8 mouse cellular contexts compared by ENCODE assay signal in the genomic region with DNA sequence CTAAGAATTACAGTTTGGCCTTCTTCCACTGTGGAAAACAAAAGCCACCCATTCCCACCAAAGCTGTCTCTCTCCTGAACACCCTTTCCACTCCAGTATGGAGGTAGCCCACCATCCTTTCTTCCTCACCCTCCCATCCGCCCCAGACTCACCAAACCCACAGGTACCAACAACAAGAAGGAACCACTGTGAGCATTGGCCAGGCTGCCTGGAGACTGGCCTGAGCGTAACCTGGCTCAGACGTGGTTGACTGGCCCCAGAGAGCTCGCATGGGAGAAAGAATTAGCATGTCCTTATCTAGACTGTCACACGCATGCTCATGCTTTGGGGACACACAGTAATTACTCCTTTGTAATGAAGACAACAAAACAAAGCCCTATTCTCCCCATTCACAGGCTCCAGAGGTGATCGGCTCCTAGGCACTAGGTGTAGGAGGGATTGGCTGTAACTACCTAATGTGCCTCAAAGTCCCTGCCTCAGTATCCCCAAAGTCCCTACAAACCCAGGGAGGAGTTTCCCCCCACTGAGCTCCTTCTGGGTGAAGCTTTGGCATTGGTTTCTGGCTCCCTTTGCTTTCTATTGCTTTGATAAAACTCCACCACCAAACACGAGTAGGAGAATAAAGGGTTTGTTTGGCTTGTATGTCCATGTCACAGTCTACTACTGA. TPM values are rescaled to one million over a fixed set of nuclear protein-coding genes. Genes with fewer than 3 reads are reported as not detected.
DNase-seq lines count a peak whose midpoint lies in the region; ATAC-seq and TF ChIP-seq lines count a peak whose summit lies in the region.
"Had no signal": no experiment of that assay in that cellular context is flagged by ENCODE, and none has a peak within 500 bp of the region (broad histone marks: within the 10 kb centered on the region; RNA-seq: fewer than 3 reads in every experiment).

No protein-coding gene starts in this region.

- no peak for TF ChIP-seq CTCF in stomach, postnatal 0 days (IDR thresholded peaks at IDR 0.05; ENCODE audit: low read depth)

- no peak for DNase-seq in lung, postnatal 10 days
- no peak for DNase-seq in stomach, postnatal 0 days (ENCODE audit: low spot score)
- DNase-seq in thymus, postnatal 25 days, result no peak
- no peak for DNase-seq in adrenal gland, adult 18-20 months (ENCODE audit: low spot score in 2 of 2)
- DNase-seq: right cerebral cortex, postnatal 25 days had no signal

- 77% methylated on average over 7 of the region's 7 CpGs for WGBS in lung, embryonic 16.5 days
- WGBS in forebrain, embryonic 15.5 days, result 31% methylated on average over 7 of the region's 7 CpGs
- 79% methylated on average over 7 of the region's 7 CpGs for WGBS in limb, embryonic 13.5 days
- WGBS in stomach, postnatal 0 days, result 69% methylated on average over 7 of the region's 7 CpGs

- peaks cover 22% of the 10 kb centered on the region for H3K4me1 ChIP-seq in lung, embryonic 16.5 days (replicated peaks; ENCODE audit: control insufficient read depth, insufficient read depth, low read length)
- H3K4me1 ChIP-seq in forebrain, embryonic 15.5 days, result peaks cover 18% of the 10 kb centered on the region
- H3K4me1 ChIP-seq in limb, embryonic 13.5 days, result peaks cover 33% of the 10 kb centered on the region
- 0 out of 2 replicates have a peak, but pooled peaks cover 2% of the 10 kb centered on the region for H3K4me1 ChIP-seq in stomach, postnatal 0 days (replicated peaks; ENCODE audit: control insufficient read depth, insufficient read depth)

- no peak for TF ChIP-seq EP300 in stomach, postnatal 0 days (optimal IDR thresholded peaks at IDR 0.05)

- no peaks in the 10 kb centered on the region for H3K9me3 ChIP-seq in lung, embryonic 16.5 days (ENCODE audit: control insufficient read depth, low read length)
- no peaks in the 10 kb centered on the region for H3K9me3 ChIP-seq in forebrain, embryonic 15.5 days
- no peaks in the 10 kb centered on the region for H3K9me3 ChIP-seq in limb, embryonic 13.5 days
- no peaks in the 10 kb centered on the region for H3K9me3 ChIP-seq in stomach, postnatal 0 days (ENCODE audit: control insufficient read depth, low read length)

- peaks cover 17% of the 10 kb centered on the region for H3K36me3 ChIP-seq in lung, embryonic 16.5 days (ENCODE audit: control insufficient read depth, insufficient read depth, low read length)
- H3K36me3 ChIP-seq in forebrain, embryonic 15.5 days, result peaks cover 23% of the 10 kb centered on the region
- H3K36me3 ChIP-seq in limb, embryonic 13.5 days, result peaks cover 62% of the 10 kb centered on the region
- H3K36me3 ChIP-seq in stomach, postnatal 0 days (ENCODE audit: control insufficient read depth, insufficient read depth, low read length), result peaks cover 14% of the 10 kb centered on the region

- H3K4me2 ChIP-seq in lung, embryonic 16.5 days (ENCODE audit: low read depth, low read length), result no peak overlapping the region
- H3K4me2 ChIP-seq in forebrain, embryonic 15.5 days (replicated peaks), result no peak overlapping the region
- H3K4me2 ChIP-seq in limb, embryonic 13.5 days (replicated peaks), result no peak overlapping the region; the same call in 1 of the 2 replicates
- no peak overlapping the region for H3K4me2 ChIP-seq in stomach, postnatal 0 days (replicated peaks; ENCODE audit: low read depth)

- no peaks in the 10 kb centered on the region for H3K27me3 ChIP-seq in lung, embryonic 16.5 days (ENCODE audit: control insufficient read depth, insufficient read depth, low read depth, low read length)
- no peaks in the 10 kb centered on the region for H3K27me3 ChIP-seq in forebrain, embryonic 15.5 days
- H3K27me3 ChIP-seq in limb, embryonic 13.5 days, result no peaks in the 10 kb centered on the region
- no peaks in the 10 kb centered on the region for H3K27me3 ChIP-seq in stomach, postnatal 0 days (ENCODE audit: control insufficient read depth, insufficient read depth, low read length)

- peak overlapping the region; percentile 98 for H3K27ac ChIP-seq in lung, embryonic 16.5 days (ENCODE audit: low read length)
- peak overlapping the region; percentile 74 for H3K27ac ChIP-seq in forebrain, embryonic 15.5 days (replicated peaks)
- H3K27ac ChIP-seq in limb, embryonic 13.5 days, result peak overlapping the region; percentile 94
- H3K27ac ChIP-seq in stomach, postnatal 0 days (replicated peaks), result peak overlapping the region; percentile 83

- peak overlapping the region; percentile 57 for H3K9ac ChIP-seq in lung, embryonic 16.5 days (ENCODE audit: low read length)
- no peak overlapping the region for H3K9ac ChIP-seq in forebrain, embryonic 15.5 days (replicated peaks)
- no peak overlapping the region for H3K9ac ChIP-seq in limb, embryonic 13.5 days
- H3K9ac ChIP-seq in stomach, postnatal 0 days (ENCODE audit: low read length), result no peak overlapping the region

- no peak for ATAC-seq in lung, embryonic 16.5 days (ENCODE audit: low read depth)
- ATAC-seq in forebrain, embryonic 15.5 days (replicated peaks), result peak; percentile 53
- peak; percentile 37; the same call in 1 of the 2 replicates for ATAC-seq in limb, embryonic 13.5 days (ENCODE audit: low FRiP score, low read depth)
- ATAC-seq in stomach, postnatal 0 days (ENCODE audit: low FRiP score, low TSS enrichment), result 0 out of 2 replicates have a peak, but pooled peaks have one; percentile 6

- H3K4me3 ChIP-seq in lung, embryonic 16.5 days (ENCODE audit: low read length), result no peak overlapping the region
- H3K4me3 ChIP-seq in forebrain, embryonic 15.5 days, result no peak overlapping the region
- H3K4me3 ChIP-seq in limb, embryonic 13.5 days, result no peak overlapping the region
- H3K4me3 ChIP-seq in stomach, postnatal 0 days (ENCODE audit: low read depth, low read length), result no peak overlapping the region

RNA-seq across cellular contexts. Expression of gene Sh3pxd2b, which starts 36.6 kb away (rescaled TPM):
- 23.4 and 23.6 TPM in 2 replicates for polyA plus RNA-seq in lung, embryonic 16.5 days (2015; fragmentation: Nextera tagmentation; extraction: Ambion mirVana)
- polyA plus RNA-seq in forebrain, embryonic 15.5 days (2015; fragmentation: Nextera tagmentation; extraction: Ambion mirVana), result 17.3 and 18.0 TPM in 2 replicates
- 25.9 and 31.3 TPM in 2 replicates for polyA plus RNA-seq in limb, embryonic 13.5 days (2015; fragmentation: Nextera tagmentation; extraction: Ambion mirVana)
- polyA plus RNA-seq in stomach, postnatal 0 days (2015; fragmentation: Nextera tagmentation; extraction: Ambion mirVana), result 4.8 and 5.0 TPM in 2 replicates
- 10 to 100 TPM in 1 of 2 experiments, 1 to 10 TPM in 1; 9.8 to 11.2 TPM for total RNA-seq in adrenal gland, adult 18-20 months (2021)
